Mouse (Mus musculus): ENCODE measurements around the gene Gm128. TPM values are rescaled to one million over a fixed set of nuclear protein-coding genes. Genes with fewer than 3 reads are reported as not detected.

The Gm128 gene
- total RNA-seq, 2 experiments from 2014 or later = not detected

- intact Hi-C loops (cut with DNase I) = no loop called here
Observed at GRCm38 (mm10) chr3:95270766-95271364, 29.5 kb upstream of the Gm128 start.

GRCm38 (mm10) chr3:95269789-95270188, 28.4 kb upstream of the Gm128 start:
- intact Hi-C loops (cut with DNase I) = loop anchor here (10.0 kb wide), 1 partner anchor 215 kb away; no protein-coding TSS in a partner anchor
- DNase-seq = no peak

More at GRCm38 (mm10) chr3:95270766-95271364, 29.5 kb upstream of the Gm128 start:
- DNase-seq = no peak

GRCm38 (mm10) chr3:95267855-95268254, 26.5 kb upstream of the Gm128 start:
- DNase-seq = no peak
- intact Hi-C loops (cut with DNase I) = loop anchor here (10.0 kb wide), 1 partner anchor 213 kb away; no protein-coding TSS in a partner anchor

GRCm38 (mm10) chr3:95266052-95266451, 24.7 kb upstream of the Gm128 start:
- intact Hi-C loops (cut with DNase I) = loop anchor here (10.0 kb wide), 1 partner anchor 211 kb away; no protein-coding TSS in a partner anchor
- no peak for DNase-seq

- intact Hi-C loops (cut with DNase I) = loop anchor here (5.0 to 10.0 kb wide), 2 partner anchors 107 to 210 kb away; no protein-coding TSS in a partner anchor
- DNase-seq = no peak
Observed at GRCm38 (mm10) chr3:95264724-95265123, 23.3 kb upstream of the Gm128 start.

- DNase-seq = peak; percentile 74 to 76
- intact Hi-C loops (cut with DNase I) = loop anchor here (1.0 to 10.0 kb wide), 4 partner anchors 46 to 208 kb away; partner anchors contain the start of genes Gabpb2 and Tnfaip8l2
Observed at GRCm38 (mm10) chr3:95263089-95263739, 21.8 kb upstream of the Gm128 start.

- intact Hi-C loops (cut with DNase I) = loop anchor here (2.0 to 10.0 kb wide), 3 partner anchors 45 to 207 kb away; partner anchors contain the start of gene Gabpb2
Observed at GRCm38 (mm10) chr3:95261975-95262374, 20.6 kb upstream of the Gm128 start.

GRCm38 (mm10) chr3:95256931-95257330, 15.5 kb upstream of the Gm128 start:
- DNase-seq = no peak
- intact Hi-C loops (cut with DNase I) = no loop called here

More at GRCm38 (mm10) chr3:95261975-95262374, 20.6 kb upstream of the Gm128 start:
- no peak for DNase-seq

- DNase-seq = no peak
- intact Hi-C loops (cut with DNase I) = no loop called here
Observed at GRCm38 (mm10) chr3:95250783-95251424, 9.5 kb upstream of the Gm128 start, which contains the start of gene Bnipl. Gene Bnipl, minus strand, starts transcription at chr3:95251193.

- intact Hi-C loops (cut with DNase I) = no loop called here
Observed at GRCm38 (mm10) chr3:95250361-95250760, 9.0 kb upstream of the Gm128 start.

GRCm38 (mm10) chr3:95247660-95248336, 6.4 kb upstream of the Gm128 start:
- intact Hi-C loops (cut with DNase I) = no loop called here
- no peak for DNase-seq

More at GRCm38 (mm10) chr3:95250361-95250760, 9.0 kb upstream of the Gm128 start:
- no peak for DNase-seq

GRCm38 (mm10) chr3:95246465-95247231, 5.2 kb upstream of the Gm128 start:
- DNase-seq = peak; percentile 33 to 36
- intact Hi-C loops (cut with DNase I) = no loop called here

- no peak for DNase-seq
- intact Hi-C loops (cut with DNase I) = no loop called here
Observed at GRCm38 (mm10) chr3:95243086-95243485, 1.7 kb upstream of the Gm128 start.

GRCm38 (mm10) chr3:95240900-95241299, 498 bp downstream of the Gm128 start:
- no peak for DNase-seq
- intact Hi-C loops (cut with DNase I) = no loop called here

GRCm38 (mm10) chr3:95239971-95240370, 1.4 kb downstream of the Gm128 start:
- intact Hi-C loops (cut with DNase I) = no loop called here
- no peak for DNase-seq

- intact Hi-C loops (cut with DNase I) = no loop called here
- DNase-seq = no peak
Observed at GRCm38 (mm10) chr3:95239022-95239421, 2.4 kb downstream of the Gm128 start.

- DNase-seq = no peak
- intact Hi-C loops (cut with DNase I) = no loop called here
Observed at GRCm38 (mm10) chr3:95237541-95238099, 3.8 kb downstream of the Gm128 start.

GRCm38 (mm10) chr3:95235386-95236301, 5.8 kb downstream of the Gm128 start:
- no peak for DNase-seq
- intact Hi-C loops (cut with DNase I) = no loop called here

All from heart, postnatal 36 days (tissue).